Mouse (Mus musculus): ENCODE measurements around the gene Sdhaf1. TPM values are rescaled to one million over a fixed set of nuclear protein-coding genes. Genes with fewer than 3 reads are reported as not detected.
A peak's percentile ranks its signal among the peaks of the same experiment; 100 is the strongest.

The Sdhaf1 gene
- polyA plus RNA-seq, 1 experiment from 2014 or later, result 20.0 TPM

DNA sequence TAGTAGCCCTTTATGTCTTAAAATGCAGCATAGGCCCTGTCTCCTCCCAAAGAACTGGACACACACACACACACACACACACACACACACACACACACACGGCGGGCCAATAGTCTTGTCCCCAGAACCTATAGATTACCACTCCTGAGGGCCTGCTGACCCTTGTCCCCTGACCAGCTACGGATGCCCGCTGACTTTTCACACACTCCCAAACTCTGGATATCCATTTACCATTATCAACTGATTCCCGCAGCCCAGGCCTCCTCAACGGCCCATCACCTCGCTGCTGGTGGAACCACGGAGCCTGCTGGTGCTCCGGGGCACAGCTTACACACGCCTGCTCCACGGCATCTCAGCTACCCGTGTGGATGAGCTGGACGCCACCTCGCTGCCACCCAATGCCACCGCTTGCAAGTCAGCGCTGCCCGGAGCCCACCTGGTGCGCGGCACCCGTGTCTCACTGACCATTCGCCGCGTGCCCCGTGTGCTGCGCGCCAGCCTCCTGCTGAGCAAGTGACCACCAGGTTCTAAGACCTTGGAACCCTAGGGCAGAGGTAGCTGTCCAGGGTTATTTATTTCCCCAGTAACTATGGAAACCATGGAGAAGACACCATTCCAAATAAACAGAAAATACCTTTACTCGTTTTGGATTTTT lies 9.9 kb downstream of the Sdhaf1 start:
- no peaks in the 10 kb centered on the region for H3K36me3 ChIP-seq (ENCODE audit: insufficient read depth, low read length)
- no peaks in the 10 kb centered on the region for H3K9me3 ChIP-seq (ENCODE audit: low read length)
- 43% methylated on average over 27 of the region's 27 CpGs for WGBS
- no peak overlapping the region for H3K4me3 ChIP-seq (ENCODE audit: low read depth, low read length)
- H3K27me3 ChIP-seq (replicated peaks; ENCODE audit: insufficient read depth, low read length), result no peaks in the 10 kb centered on the region
- ATAC-seq (no peak), DNase-seq (ENCODE audit: low spot score) (no peak)
- H3K27ac ChIP-seq (ENCODE audit: low read length), result no peak overlapping the region
- H3K4me2 ChIP-seq (replicated peaks; ENCODE audit: low read depth, low read length), result no peak overlapping the region
- peaks cover 6% of the 10 kb centered on the region; the same call in 1 of the 2 replicates for H3K4me1 ChIP-seq (ENCODE audit: insufficient read depth, low read depth, low read length)
- no peak overlapping the region for H3K9ac ChIP-seq (replicated peaks; ENCODE audit: low read depth)
- TF ChIP-seq CTCF (IDR thresholded peaks at IDR 0.05) (no peak), EP300 (IDR thresholded peaks at IDR 0.05) (no peak)

- Histone ChIP-seq H3K36me3 (ENCODE audit: insufficient read depth, low read length) (no peaks in the 10 kb centered on the region), H3K4me3 (ENCODE audit: low read depth, low read length) (no peak overlapping the region), H3K4me1 (ENCODE audit: insufficient read depth, low read depth, low read length) (peaks cover 6% of the 10 kb centered on the region; the same call in 1 of the 2 replicates), H3K9me3 (ENCODE audit: low read length) (no peaks in the 10 kb centered on the region), H3K4me2 (replicated peaks; ENCODE audit: low read depth, low read length) (no peak overlapping the region), H3K27ac (ENCODE audit: low read length) (no peak overlapping the region), H3K27me3 (replicated peaks; ENCODE audit: insufficient read depth, low read length) (no peaks in the 10 kb centered on the region), H3K9ac (replicated peaks; ENCODE audit: low read depth) (no peak overlapping the region)
- 80% methylated on average over 12 of the region's 12 CpGs for WGBS
- no peak for ATAC-seq
- TF ChIP-seq CTCF (IDR thresholded peaks at IDR 0.05), result no peak
- no peak for TF ChIP-seq EP300 (IDR thresholded peaks at IDR 0.05)
- DNase-seq (ENCODE audit: low spot score), result no peak
These were observed 13.6 kb downstream of the Sdhaf1 start for GRCm38 (mm10) chr7:30310136-30310535.

- Histone ChIP-seq H3K4me2 (replicated peaks; ENCODE audit: low read depth, low read length) (peak overlapping the region; percentile 80), H3K36me3 (ENCODE audit: insufficient read depth, low read length) (no peaks in the 10 kb centered on the region), H3K27ac (ENCODE audit: low read length) (peak overlapping the region; percentile 33), H3K4me3 (ENCODE audit: low read depth, low read length) (peak overlapping the region; percentile 55), H3K9ac (replicated peaks; ENCODE audit: low read depth) (peak overlapping the region; percentile 30; the same call in 1 of the 2 replicates), H3K27me3 (replicated peaks; ENCODE audit: insufficient read depth, low read length) (no peaks in the 10 kb centered on the region), H3K4me1 (ENCODE audit: insufficient read depth, low read depth, low read length) (peaks cover 6% of the 10 kb centered on the region; the same call in 1 of the 2 replicates), H3K9me3 (ENCODE audit: low read length) (no peaks in the 10 kb centered on the region)
- ATAC-seq (no peak), DNase-seq (ENCODE audit: low spot score) (no peak)
- no peak for TF ChIP-seq CTCF (IDR thresholded peaks at IDR 0.05)
- 63% methylated on average over 15 of the region's 15 CpGs for WGBS
These were observed 14.1 kb downstream of the Sdhaf1 start for GRCm38 (mm10) chr7:30309395-30310129.

DNA sequence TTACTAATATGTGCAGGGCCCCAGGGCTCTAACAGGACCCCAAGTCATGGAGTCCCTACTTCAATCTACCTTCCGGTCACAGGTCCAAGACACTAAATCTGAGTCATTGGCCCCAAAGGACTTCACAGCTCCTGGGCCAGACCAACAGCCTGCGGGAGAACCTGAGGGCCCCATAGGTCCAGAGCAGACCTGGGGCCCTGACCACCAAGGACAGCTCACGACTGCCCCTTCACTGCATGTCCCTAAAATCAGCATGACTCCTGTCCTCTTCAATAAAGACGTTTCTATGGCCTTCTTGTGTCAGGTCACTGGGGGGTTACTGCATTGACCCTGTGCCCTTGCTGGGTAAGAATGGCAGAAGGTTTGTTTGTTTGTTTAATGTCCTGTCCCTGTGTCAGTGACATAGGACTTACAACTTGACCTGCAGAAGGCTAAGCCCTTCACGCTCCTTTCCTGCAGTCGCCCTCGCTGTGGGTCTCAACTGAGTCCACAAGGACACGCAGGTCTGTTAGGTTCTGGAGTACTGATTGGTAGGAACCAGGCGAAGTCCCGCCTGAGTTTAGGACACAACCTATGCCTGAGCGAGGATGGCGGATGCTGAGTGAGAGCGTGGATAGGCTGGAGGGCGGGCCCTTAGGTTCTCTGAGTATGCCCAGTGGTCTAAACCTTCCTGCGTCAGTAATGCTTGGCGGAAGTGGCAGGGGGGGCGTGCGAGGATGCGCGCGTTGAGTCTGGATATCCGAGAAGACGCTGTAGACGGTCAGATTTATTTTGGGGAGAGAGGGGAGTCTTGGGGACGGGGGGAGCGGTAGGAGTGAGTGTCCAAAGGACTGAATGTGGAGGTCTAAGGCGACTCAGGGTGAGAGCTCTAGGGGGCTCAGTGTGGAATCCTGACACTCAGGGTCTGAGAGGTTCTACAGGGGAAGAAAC lies 15.4 kb downstream of the Sdhaf1 start, which contains the start of gene Alkbh6:
Gene Alkbh6, plus strand, starts transcription at position 642 of the 930 bp plus-strand sequence.
- Histone ChIP-seq H3K4me2 (replicated peaks; ENCODE audit: low read depth, low read length) (peak within 1 kb of the TSS; percentile 80), H3K27ac (ENCODE audit: low read length) (peak within 1 kb of the TSS; percentile 33), H3K4me1 (ENCODE audit: insufficient read depth, low read depth, low read length) (peaks cover 6% of the 10 kb centered on the region; the same call in 1 of the 2 replicates), H3K36me3 (ENCODE audit: insufficient read depth, low read length) (no peaks in the 10 kb centered on the region), H3K9me3 (ENCODE audit: low read length) (no peaks in the 10 kb centered on the region), H3K27me3 (replicated peaks; ENCODE audit: insufficient read depth, low read length) (no peaks in the 10 kb centered on the region), H3K9ac (replicated peaks; ENCODE audit: low read depth) (peak within 1 kb of the TSS; percentile 30), H3K4me3 (ENCODE audit: low read depth, low read length) (peak within 1 kb of the TSS; percentile 55)
- ATAC-seq (peak; percentile 100), DNase-seq (ENCODE audit: low spot score) (peak; percentile 99)
- TF ChIP-seq CTCF (IDR thresholded peaks at IDR 0.05) (no peak; the same call in 1 of the 2 replicates), EP300 (IDR thresholded peaks at IDR 0.05) (no peak)
- 4% methylated on average over 27 of the region's 27 CpGs for WGBS

GRCm38 (mm10) chr7:30306083-30306779 lies 17.5 kb downstream of the Sdhaf1 start:
- Histone ChIP-seq H3K4me1 (ENCODE audit: insufficient read depth, low read depth, low read length) (peaks cover 6% of the 10 kb centered on the region; the same call in 1 of the 2 replicates), H3K9ac (replicated peaks; ENCODE audit: low read depth) (no peak overlapping the region), H3K27me3 (replicated peaks; ENCODE audit: insufficient read depth, low read length) (no peaks in the 10 kb centered on the region), H3K9me3 (ENCODE audit: low read length) (no peaks in the 10 kb centered on the region), H3K27ac (ENCODE audit: low read length) (no peak overlapping the region), H3K4me2 (replicated peaks; ENCODE audit: low read depth, low read length) (no peak overlapping the region), H3K4me3 (ENCODE audit: low read depth, low read length) (no peak overlapping the region), H3K36me3 (ENCODE audit: insufficient read depth, low read length) (no peaks in the 10 kb centered on the region)
- TF ChIP-seq CTCF (IDR thresholded peaks at IDR 0.05), result peak; percentile 56
- TF ChIP-seq EP300 (IDR thresholded peaks at IDR 0.05), result no peak
- 79% methylated on average over 12 of the region's 16 CpGs for WGBS
- ATAC-seq, result no peak
- DNase-seq (ENCODE audit: low spot score), result no peak
